Mouse (Mus musculus) layer of hippocampus, adult 18-20 months (tissue): Measurements from ENCODE around the gene Skap1. TPM values are rescaled to one million over a fixed set of nuclear protein-coding genes. Genes with fewer than 3 reads are reported as not detected.

Experiments used
- DNase-seq, 2 experiments: peaks; one replicate each; pipeline ENCODE4 v3.0.0; 2022; ENCODE audit warnings: low spot score in 2 of 2
- long read RNA-seq: library from polyadenylated mRNA; stranded (forward); transcript quantifications from one replicate; pipeline ENCODE4 v2.0.0, GENCODE M21; 2021
- total RNA-seq, 2 experiments: library from RNA; stranded (reverse); gene quantifications; 2 replicates each; pipeline ENCODE4 v1.2.3; 2021

Gene Skap1
- total RNA-seq, result 1 to 10 TPM; 1.1 to 1.3 TPM
- long read RNA-seq, partial matches to known transcripts, result 0 of 1 reads
- long read RNA-seq, other reads (novel, unspliced or antisense), result 1 of 1 reads

- no peak for DNase-seq
Measured at GRCm38 (mm10) chr11:96463986-96464715, at the start of gene Skap1. Gene Skap1, plus strand, starts transcription at chr11:96464593.

- DNase-seq, result no peak
Measured at GRCm38 (mm10) chr11:96421074-96421473, 43.3 kb upstream of the Skap1 start.

- DNase-seq, result no peak
Measured at GRCm38 (mm10) chr11:96421517-96422265, 42.7 kb upstream of the Skap1 start.

- no peak for DNase-seq
Measured at GRCm38 (mm10) chr11:96425193-96425592, 39.2 kb upstream of the Skap1 start.

GRCm38 (mm10) chr11:96426191-96426590, 38.2 kb upstream of the Skap1 start:
- DNase-seq, result no peak

GRCm38 (mm10) chr11:96426805-96427204, 37.6 kb upstream of the Skap1 start:
- DNase-seq, result no peak

- DNase-seq, result no peak
Measured at GRCm38 (mm10) chr11:96429062-96429461, 35.3 kb upstream of the Skap1 start.

- DNase-seq, result no peak
Measured at GRCm38 (mm10) chr11:96429891-96430290, 34.5 kb upstream of the Skap1 start.

- no peak for DNase-seq
Measured at GRCm38 (mm10) chr11:96431871-96432270, 32.5 kb upstream of the Skap1 start.

GRCm38 (mm10) chr11:96434888-96435287, 29.5 kb upstream of the Skap1 start:
- no peak for DNase-seq

GRCm38 (mm10) chr11:96436525-96436924, 27.9 kb upstream of the Skap1 start:
- DNase-seq, result no peak

- peak in 1 of 2 experiments; percentile 41 for DNase-seq
Measured at GRCm38 (mm10) chr11:96438787-96439186, 25.6 kb upstream of the Skap1 start.

GRCm38 (mm10) chr11:96441546-96442185, 22.7 kb upstream of the Skap1 start:
- DNase-seq, result no peak

- DNase-seq, result no peak
Measured at GRCm38 (mm10) chr11:96442468-96442867, 21.9 kb upstream of the Skap1 start.

- DNase-seq, result no peak
Measured at GRCm38 (mm10) chr11:96447931-96448330, 16.5 kb upstream of the Skap1 start.

- no peak for DNase-seq
Measured at GRCm38 (mm10) chr11:96455111-96455510, 9.3 kb upstream of the Skap1 start.

- DNase-seq, result no peak
Measured at GRCm38 (mm10) chr11:96455699-96456326, 8.6 kb upstream of the Skap1 start.

- DNase-seq, result no peak
Measured at GRCm38 (mm10) chr11:96456508-96457305, 7.7 kb upstream of the Skap1 start.

- DNase-seq, result no peak
Measured at GRCm38 (mm10) chr11:96461766-96462165, 2.6 kb upstream of the Skap1 start.

- DNase-seq, result no peak
Measured at GRCm38 (mm10) chr11:96462191-96462752, 2.1 kb upstream of the Skap1 start.
